Mouse (Mus musculus): ENCODE measurements around the gene Gpld1. TPM values are rescaled to one million over a fixed set of nuclear protein-coding genes. Genes with fewer than 3 reads are reported as not detected.

Gpld1 gene
- total RNA-seq, 2 experiments from 2014 or later, result 0.52 to 0.55 TPM

GRCm38 (mm10) chr13:25023129-25023528 is 80.2 kb downstream of the Gpld1 start:
- DNase-seq, result no peak

- DNase-seq, result peak; percentile 63
These were observed 81.7 kb downstream of the Gpld1 start for GRCm38 (mm10) chr13:25024655-25025054.

- no peak for DNase-seq
These were observed 83.6 kb downstream of the Gpld1 start for GRCm38 (mm10) chr13:25026409-25027113.

GRCm38 (mm10) chr13:25027114-25027425 is 84.1 kb downstream of the Gpld1 start:
- no peak for DNase-seq

- DNase-seq, result no peak
These were observed 96.5 kb downstream of the Gpld1 start for GRCm38 (mm10) chr13:25039488-25039887.

Other genes starting within 250 kb of the Gpld1 start
- not detected for gene Armh2, start 201.9 kb upstream of the Gpld1 start, total RNA-seq (2021)
- gene Gmnn, start 181.2 kb upstream of the Gpld1 start, total RNA-seq (2021), result 10 to 100 TPM; 69.9 to 75.8 TPM
- gene BC005537, start 141.5 kb upstream of the Gpld1 start, total RNA-seq (2021), result 100 to 1,000 TPM; 156 to 166 TPM
- gene Acot13, start 111.6 kb upstream of the Gpld1 start, total RNA-seq (2021), result 100 to 1,000 TPM; 233 to 245 TPM
- 10 to 100 TPM; 16.9 to 21.0 TPM for gene Tdp2, start 111.5 kb upstream of the Gpld1 start, total RNA-seq (2021)
- gene D130043K22Rik, start 98.0 kb upstream of the Gpld1 start, total RNA-seq (2021), result under 1 TPM in 1 of 2 experiments, not detected in 1; 0.05 TPM
- 10 to 100 TPM; 22.8 to 24.5 TPM for gene Aldh5a1, start 5.5 kb upstream of the Gpld1 start, total RNA-seq (2021)
- gene Mrs2, start 77.2 kb downstream of the Gpld1 start, total RNA-seq (2021), result 10 to 100 TPM; 56.0 to 58.4 TPM
- gene Dcdc2a, start 112.9 kb downstream of the Gpld1 start, total RNA-seq (2021), result under 1 TPM; 0.05 to 0.11 TPM

Data from heart, postnatal 4 days (tissue).